Mouse (Mus musculus): ENCODE measurements around the gene 1700034J05Rik. TPM values are rescaled to one million over a fixed set of nuclear protein-coding genes. Genes with fewer than 3 reads are reported as not detected.
A peak's percentile ranks its signal among the peaks of the same experiment; 100 is the strongest.

1700034J05Rik gene
- polyA plus RNA-seq, 1 experiment: not detected

DNA sequence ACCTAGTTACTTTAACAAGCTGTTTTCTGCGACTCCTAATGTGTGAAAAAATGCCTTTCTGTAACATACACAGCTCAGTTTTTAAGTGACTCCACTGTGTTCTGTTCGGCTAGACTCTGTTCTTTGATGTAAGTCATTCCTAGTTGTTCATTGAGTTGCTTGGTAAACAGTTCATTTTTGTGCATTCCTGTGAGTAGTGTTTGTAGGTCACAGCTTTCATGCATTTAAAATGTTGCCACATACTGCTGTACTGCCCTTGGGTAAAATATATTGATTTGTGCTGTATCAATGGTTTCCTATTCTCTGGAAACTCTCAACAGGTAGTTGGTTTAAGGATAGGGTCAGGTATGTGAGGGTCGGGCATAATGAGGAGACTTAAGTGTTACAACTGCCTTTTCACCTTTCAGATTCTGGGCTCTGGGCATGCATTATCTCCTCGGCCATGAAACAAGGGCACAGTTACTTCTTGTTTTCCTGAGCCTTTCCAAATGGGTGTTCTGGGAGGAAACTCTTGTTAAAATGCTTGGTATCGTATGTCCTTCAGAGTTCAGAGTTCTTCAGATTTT is 27.7 kb downstream of the 1700034J05Rik start:
- 80% methylated on average over 5 of the region's 5 CpGs for WGBS
- no peaks in the 10 kb centered on the region for H3K4me1 ChIP-seq (ENCODE audit: control insufficient read depth, insufficient read depth, low read length)
- TF ChIP-seq POLR2A (IDR thresholded peaks at IDR 0.05; ENCODE audit: insufficient read depth, low read depth, low read length) (no peak), CTCF (IDR thresholded peaks at IDR 0.05; ENCODE audit: insufficient read depth, low read depth, low read length) (no peak)
- no peak overlapping the region for H3K27ac ChIP-seq (ENCODE audit: insufficient read depth, low read depth, low read length)
- H3K4me3 ChIP-seq (ENCODE audit: insufficient read depth, low read depth, low read length): no peak overlapping the region

DNA sequence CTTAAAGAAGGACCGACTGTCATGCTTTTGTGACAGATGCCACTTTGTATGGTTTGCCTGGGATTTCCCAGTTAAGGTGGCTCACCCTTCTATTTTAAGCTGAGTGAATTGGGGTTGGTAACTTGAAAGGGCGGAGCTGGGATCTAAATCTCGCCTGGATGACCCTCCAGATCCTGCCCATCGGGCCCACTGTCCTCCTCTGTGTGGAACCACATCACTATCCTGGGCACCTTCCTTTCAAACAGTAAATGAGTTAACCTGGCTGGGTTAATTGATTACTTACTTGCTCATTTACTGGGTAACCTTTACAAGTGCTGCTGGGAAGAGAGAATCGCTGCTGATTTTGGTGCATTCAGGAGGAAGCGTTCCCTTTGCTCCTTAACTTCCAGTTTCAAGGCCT is 35.9 kb downstream of the 1700034J05Rik start:
- no peak overlapping the region for H3K4me3 ChIP-seq (ENCODE audit: insufficient read depth, low read depth, low read length)
- H3K27ac ChIP-seq (ENCODE audit: insufficient read depth, low read depth, low read length): no peak overlapping the region
- peaks cover 5% of the 10 kb centered on the region for H3K4me1 ChIP-seq (ENCODE audit: control insufficient read depth, insufficient read depth, low read length)
- WGBS: 94% methylated on average over 6 of the region's 6 CpGs
- no peak for TF ChIP-seq POLR2A (IDR thresholded peaks at IDR 0.05; ENCODE audit: insufficient read depth, low read depth, low read length)

DNA sequence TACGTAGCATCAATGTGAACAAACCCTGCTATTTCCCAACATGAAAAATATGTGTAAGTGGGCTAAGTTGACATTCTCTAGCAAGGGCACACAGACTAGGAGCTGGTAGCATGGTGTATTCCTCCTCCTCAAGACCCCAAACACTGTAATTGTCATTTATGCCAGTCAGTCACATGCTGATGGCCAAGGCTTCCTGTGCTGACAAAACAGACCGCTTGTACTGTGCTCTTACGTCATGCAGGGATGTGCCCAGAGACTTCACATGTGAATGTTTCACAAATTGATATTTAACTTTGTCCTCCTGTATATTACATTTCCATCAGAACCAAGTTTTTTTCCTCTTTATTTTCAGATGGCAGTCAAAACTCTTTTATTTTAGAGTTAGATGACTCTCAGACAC is 36.8 kb downstream of the 1700034J05Rik start:
- Histone ChIP-seq H3K4me1 (ENCODE audit: control insufficient read depth, insufficient read depth, low read length) (peaks cover 8% of the 10 kb centered on the region), H3K27ac (ENCODE audit: insufficient read depth, low read depth, low read length) (no peak overlapping the region), H3K4me3 (ENCODE audit: insufficient read depth, low read depth, low read length) (no peak overlapping the region)
- WGBS: 42% methylated on average over 3 of the region's 3 CpGs
- TF ChIP-seq CTCF (IDR thresholded peaks at IDR 0.05; ENCODE audit: insufficient read depth, low read depth, low read length) (no peak), POLR2A (IDR thresholded peaks at IDR 0.05; ENCODE audit: insufficient read depth, low read depth, low read length) (no peak)

DNA sequence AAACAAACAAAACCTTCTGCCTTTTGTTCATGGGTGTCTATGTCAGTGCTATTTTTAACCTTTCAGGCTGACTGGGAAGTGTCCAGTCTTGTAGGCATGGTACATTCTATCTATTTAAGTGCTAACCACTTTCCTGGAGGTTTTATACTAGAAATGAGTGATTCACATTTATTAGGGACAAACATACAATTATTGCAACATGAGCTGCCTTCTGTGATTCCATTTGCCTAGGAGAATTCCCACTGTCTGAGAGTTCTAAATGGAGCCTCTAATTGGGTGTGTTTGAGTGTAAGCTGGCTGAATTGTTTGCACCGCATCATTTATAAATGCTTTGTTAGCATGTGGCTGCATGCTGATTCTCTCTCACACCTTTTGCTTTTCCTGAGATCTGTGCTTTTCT is 38.4 kb downstream of the 1700034J05Rik start:
- 0 out of 2 replicates have a peak overlapping the region, but pooled peaks have one; percentile 51 for H3K27ac ChIP-seq (ENCODE audit: insufficient read depth, low read depth, low read length)
- no peak for TF ChIP-seq POLR2A (IDR thresholded peaks at IDR 0.05; ENCODE audit: insufficient read depth, low read depth, low read length)
- no peak for TF ChIP-seq CTCF (IDR thresholded peaks at IDR 0.05; ENCODE audit: insufficient read depth, low read depth, low read length)
- H3K4me1 ChIP-seq (ENCODE audit: control insufficient read depth, insufficient read depth, low read length): peaks cover 8% of the 10 kb centered on the region
- no peak overlapping the region for H3K4me3 ChIP-seq (ENCODE audit: insufficient read depth, low read depth, low read length)
- 35% methylated on average over 1 of the region's 1 CpGs for WGBS

DNA sequence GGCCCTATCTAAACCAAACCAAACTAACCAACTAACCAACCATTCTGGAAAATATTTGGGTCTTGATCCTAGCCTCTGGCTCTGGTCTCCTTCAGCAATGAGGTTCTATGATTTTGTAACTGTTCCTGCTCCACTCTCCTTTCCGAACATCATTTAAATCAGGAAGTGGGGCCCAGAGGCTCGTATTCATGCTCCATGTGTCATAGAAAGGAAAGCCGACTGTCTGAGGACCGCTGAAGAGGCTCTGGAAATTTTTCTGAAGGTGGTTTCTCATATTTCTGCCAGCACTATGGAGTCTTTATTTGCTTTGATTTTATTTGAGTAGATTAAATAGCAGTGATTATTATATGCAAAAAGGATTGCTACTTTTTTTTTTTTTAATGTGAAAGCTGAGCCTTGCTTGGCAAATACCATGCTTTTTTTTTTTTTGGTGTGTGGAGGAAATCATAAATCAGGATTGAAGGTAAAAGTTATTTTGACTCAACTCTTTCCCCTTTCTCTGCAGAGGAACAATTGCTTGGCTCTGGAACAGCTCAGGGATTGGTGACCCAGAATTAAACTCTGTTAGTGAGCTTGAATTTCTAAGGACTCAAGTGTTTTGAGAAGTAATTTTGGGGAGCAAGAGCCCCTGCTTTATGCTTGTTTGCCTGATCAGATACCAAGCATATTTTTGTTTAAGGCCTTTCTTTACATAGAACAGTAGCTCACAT is 40.6 kb downstream of the 1700034J05Rik start:
- 77% methylated on average over 4 of the region's 4 CpGs for WGBS
- H3K4me1 ChIP-seq (ENCODE audit: control insufficient read depth, insufficient read depth, low read length): peaks cover 12% of the 10 kb centered on the region
- H3K27ac ChIP-seq (ENCODE audit: insufficient read depth, low read depth, low read length): no peak overlapping the region
- no peak overlapping the region for H3K4me3 ChIP-seq (ENCODE audit: insufficient read depth, low read depth, low read length)
- TF ChIP-seq CTCF (IDR thresholded peaks at IDR 0.05; ENCODE audit: insufficient read depth, low read depth, low read length): no peak
- no peak for TF ChIP-seq POLR2A (IDR thresholded peaks at IDR 0.05; ENCODE audit: insufficient read depth, low read depth, low read length)

DNA sequence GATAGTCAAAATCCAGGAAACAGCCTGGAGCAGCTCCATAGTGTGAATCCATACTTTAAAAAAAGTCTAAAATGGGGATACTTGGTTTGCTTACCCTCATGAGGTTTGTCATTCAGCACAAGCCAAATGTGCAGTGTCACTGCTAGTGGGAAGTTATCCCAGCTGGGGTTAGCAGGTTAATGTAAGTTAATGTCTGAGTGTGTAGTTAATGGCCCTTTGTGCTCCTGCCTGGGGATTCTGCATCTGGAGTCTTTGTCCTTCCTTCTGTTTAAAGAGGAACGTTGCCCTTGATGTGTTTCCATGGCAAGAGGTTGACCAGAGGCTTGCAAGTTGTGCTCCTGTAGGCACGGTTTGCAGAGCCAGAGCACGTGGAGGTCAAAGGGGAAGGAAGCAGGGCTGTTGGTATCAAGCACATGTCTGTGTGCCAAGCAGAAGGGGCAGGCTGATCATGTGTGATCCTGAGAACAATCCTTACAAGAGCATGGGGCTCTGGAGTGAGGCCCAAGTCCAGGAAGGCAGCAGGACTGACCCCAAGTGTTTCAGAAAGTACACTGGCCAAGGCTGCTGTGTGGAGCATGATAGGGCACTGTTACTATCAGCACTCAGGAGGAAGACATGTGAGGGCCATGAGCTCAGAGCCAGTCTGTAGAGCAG is 41.3 kb downstream of the 1700034J05Rik start:
- 70% methylated on average over 3 of the region's 3 CpGs for WGBS
- no peak for TF ChIP-seq POLR2A (IDR thresholded peaks at IDR 0.05; ENCODE audit: insufficient read depth, low read depth, low read length)
- TF ChIP-seq CTCF (IDR thresholded peaks at IDR 0.05; ENCODE audit: insufficient read depth, low read depth, low read length): no peak

DNA sequence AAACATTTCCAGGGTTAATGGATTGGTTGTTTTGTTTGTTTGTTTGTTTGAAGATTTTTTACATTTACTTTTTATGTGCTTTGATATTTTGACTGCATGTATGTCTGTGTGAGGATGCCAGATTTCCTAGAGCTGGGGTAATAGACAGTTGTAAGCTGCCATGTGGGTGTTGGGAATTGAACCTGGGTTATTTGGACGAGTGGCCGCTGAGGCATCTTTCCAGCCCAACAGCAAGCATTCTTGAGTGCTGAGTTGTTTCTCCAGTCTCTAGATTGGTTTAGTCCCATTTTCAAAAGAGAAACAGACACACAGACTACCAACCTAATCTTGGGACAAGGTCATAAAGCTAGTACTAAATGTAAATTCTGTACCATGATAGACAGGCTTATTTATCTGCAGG is 43.4 kb downstream of the 1700034J05Rik start:
- WGBS: 88% methylated on average over 2 of the region's 2 CpGs
- Histone ChIP-seq H3K4me3 (ENCODE audit: insufficient read depth, low read depth, low read length) (no peak overlapping the region), H3K27ac (ENCODE audit: insufficient read depth, low read depth, low read length) (no peak overlapping the region), H3K4me1 (ENCODE audit: control insufficient read depth, insufficient read depth, low read length) (peaks cover 7% of the 10 kb centered on the region)
- TF ChIP-seq CTCF (IDR thresholded peaks at IDR 0.05; ENCODE audit: insufficient read depth, low read depth, low read length): no peak

More for the DNA sequence above, 41.3 kb downstream of the 1700034J05Rik start:
- Histone ChIP-seq H3K4me3 (ENCODE audit: insufficient read depth, low read depth, low read length) (no peak overlapping the region), H3K4me1 (ENCODE audit: control insufficient read depth, insufficient read depth, low read length) (peaks cover 7% of the 10 kb centered on the region), H3K27ac (ENCODE audit: insufficient read depth, low read depth, low read length) (no peak overlapping the region)

DNA sequence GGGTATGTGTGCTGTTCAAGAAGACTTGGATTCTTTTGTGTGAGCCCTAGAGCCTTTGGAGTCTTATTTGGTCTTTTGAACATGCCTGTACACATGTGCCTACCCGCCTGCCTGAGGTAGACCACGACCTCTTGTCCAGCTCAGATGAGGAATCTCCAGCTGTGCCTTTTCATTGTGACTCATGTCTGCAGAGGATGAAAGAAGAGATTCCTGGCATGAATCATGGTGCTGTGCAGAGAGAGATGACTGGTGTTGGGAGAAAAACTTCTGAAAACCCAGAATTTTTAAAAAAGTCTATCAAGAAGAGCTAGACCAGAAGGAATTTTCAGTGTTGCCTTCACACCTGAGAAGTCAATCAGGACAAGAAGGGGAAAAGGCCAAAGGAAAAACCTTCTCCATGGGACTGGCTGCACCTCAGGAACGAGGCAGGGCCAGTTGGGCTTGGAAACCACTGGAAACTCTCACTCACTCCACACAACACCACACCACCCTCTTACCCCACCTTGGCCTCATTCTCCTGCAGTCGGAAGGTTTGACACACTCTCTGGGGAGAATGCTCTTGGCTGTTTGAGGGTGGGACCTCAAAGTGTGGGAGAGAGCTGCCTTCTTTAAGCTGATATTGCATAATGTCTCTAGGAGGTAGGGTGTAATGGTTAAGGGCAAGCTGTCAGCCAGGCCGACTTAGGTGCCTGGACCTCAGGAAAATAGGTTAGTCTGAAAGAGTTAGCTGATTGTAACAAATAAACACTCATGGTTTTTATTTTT is 44.3 kb downstream of the 1700034J05Rik start:
- TF ChIP-seq POLR2A (IDR thresholded peaks at IDR 0.05; ENCODE audit: insufficient read depth, low read depth, low read length): no peak
- no peak for TF ChIP-seq CTCF (IDR thresholded peaks at IDR 0.05; ENCODE audit: insufficient read depth, low read depth, low read length)
- 73% methylated on average over 5 of the region's 5 CpGs for WGBS
- no peak overlapping the region for H3K4me3 ChIP-seq (ENCODE audit: insufficient read depth, low read depth, low read length)
- H3K4me1 ChIP-seq (ENCODE audit: control insufficient read depth, insufficient read depth, low read length): peaks cover 7% of the 10 kb centered on the region
- H3K27ac ChIP-seq (ENCODE audit: insufficient read depth, low read depth, low read length): no peak overlapping the region

DNA sequence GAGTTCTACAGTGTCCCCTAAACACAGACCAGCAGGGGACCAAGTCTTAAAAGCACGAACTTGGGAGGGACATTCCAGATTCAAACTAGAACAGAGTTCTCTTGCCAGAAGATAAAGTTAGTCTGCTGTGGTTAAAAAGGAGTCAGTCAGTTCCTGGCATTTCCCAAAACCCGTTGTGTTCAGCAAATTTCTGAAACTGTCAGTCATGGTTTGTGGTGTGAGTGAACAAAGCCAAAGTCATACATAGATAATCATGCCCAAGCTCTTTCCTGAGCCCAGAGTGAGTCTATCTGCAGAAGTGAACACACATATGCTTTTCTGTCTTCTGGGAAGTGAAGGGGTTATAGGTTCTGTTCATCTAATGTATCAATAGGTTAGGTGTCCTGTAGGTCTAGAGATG is 45.4 kb downstream of the 1700034J05Rik start:
- TF ChIP-seq CTCF (IDR thresholded peaks at IDR 0.05; ENCODE audit: insufficient read depth, low read depth, low read length) (no peak), POLR2A (IDR thresholded peaks at IDR 0.05; ENCODE audit: insufficient read depth, low read depth, low read length) (no peak)
- WGBS: 46% methylated on average over 2 of the region's 2 CpGs
- H3K4me3 ChIP-seq (ENCODE audit: insufficient read depth, low read depth, low read length): no peak overlapping the region
- H3K27ac ChIP-seq (ENCODE audit: insufficient read depth, low read depth, low read length): no peak overlapping the region
- peaks cover 7% of the 10 kb centered on the region for H3K4me1 ChIP-seq (ENCODE audit: control insufficient read depth, insufficient read depth, low read length)

All from olfactory bulb, adult 2 months (tissue).